Comparison of ENCODE assay signal across 8 mouse cellular contexts in the genomic region with DNA sequence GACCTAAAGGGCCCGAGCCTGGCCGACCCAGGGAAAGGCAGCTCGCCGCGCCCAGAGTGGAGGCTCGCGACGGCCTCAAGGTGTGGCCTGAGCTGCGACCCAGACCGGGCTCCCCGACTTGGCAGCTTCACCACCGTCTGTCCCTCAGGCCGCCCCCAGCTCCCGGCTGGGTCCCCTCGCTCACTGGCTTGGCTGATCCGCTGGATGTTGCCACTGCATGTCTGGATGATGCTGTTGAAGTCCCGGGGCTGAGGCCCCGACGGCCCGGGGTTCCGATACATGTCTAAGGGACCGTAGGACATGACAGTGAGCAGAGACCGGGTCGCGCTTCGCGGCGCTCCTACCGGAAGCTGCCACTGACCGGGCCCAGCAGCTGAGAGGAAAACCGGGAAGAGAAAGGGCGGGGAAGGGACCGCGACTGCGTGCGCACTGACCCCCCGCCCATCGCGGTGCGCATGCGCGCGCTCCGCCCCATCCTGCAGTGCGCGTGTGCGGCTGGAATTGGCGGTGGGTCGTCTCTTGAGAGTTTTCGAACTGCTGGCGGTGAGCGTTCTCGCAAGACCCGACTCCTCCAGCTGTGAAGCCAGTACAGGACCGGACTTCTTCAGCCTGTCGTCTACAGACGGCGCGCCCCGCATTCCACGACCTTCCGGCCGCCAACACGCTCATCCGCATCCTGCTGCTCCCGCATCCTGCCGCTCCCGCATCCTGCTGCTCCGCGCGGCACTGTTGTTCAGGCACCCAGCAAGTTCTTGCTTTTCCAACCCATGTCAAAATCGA. TPM values are rescaled to one million over a fixed set of nuclear protein-coding genes. Genes with fewer than 3 reads are reported as not detected.
DNase-seq lines count a peak whose midpoint lies in the region; ATAC-seq and TF ChIP-seq lines count a peak whose summit lies in the region.

A gene (minus strand): TSS at position 446 of the 780 bp plus-strand sequence.

- peaks cover 31% of the 10 kb centered on the region for H3K36me3 ChIP-seq in G1E (replicated peaks)
- peaks cover 9% of the 10 kb centered on the region for H3K36me3 ChIP-seq in forebrain, postnatal 0 days (ENCODE audit: insufficient read depth)
- H3K36me3 ChIP-seq in lung, embryonic 15.5 days = peaks cover 10% of the 10 kb centered on the region

- H3K27ac ChIP-seq in forebrain, postnatal 0 days (ENCODE audit: low read depth, low read length) = peak within 1 kb of the TSS; percentile 73
- H3K27ac ChIP-seq in lung, embryonic 15.5 days = peak within 1 kb of the TSS; percentile 90

- no peaks in the 10 kb centered on the region for H3K9me3 ChIP-seq in G1E (replicated peaks)
- H3K9me3 ChIP-seq in forebrain, postnatal 0 days (ENCODE audit: low read length) = no peaks in the 10 kb centered on the region
- H3K9me3 ChIP-seq in lung, embryonic 15.5 days = no peaks in the 10 kb centered on the region

- peaks cover 36% of the 10 kb centered on the region for H3K4me1 ChIP-seq in G1E (ENCODE audit: insufficient read depth, low read depth, low read length)
- H3K4me1 ChIP-seq in forebrain, postnatal 0 days (ENCODE audit: insufficient read depth) = peaks cover 10% of the 10 kb centered on the region; the same call in 1 of the 2 replicates
- peaks cover 22% of the 10 kb centered on the region for H3K4me1 ChIP-seq in lung, embryonic 15.5 days

- WGBS in forebrain, postnatal 0 days = 1% methylated on average over 71 of the region's 72 CpGs
- under 1% methylated on average over 72 of the region's 72 CpGs for WGBS in lung, embryonic 15.5 days

- DNase-seq in G1E (ENCODE audit: low spot score) = peak; percentile 86
- peak; percentile 84 to 93 for DNase-seq in cerebellum, adult 18-20 months
- peak; percentile 95 for DNase-seq in forebrain, postnatal 0 days
- DNase-seq in heart, postnatal 4 days = peak; percentile 93
- peak; percentile 80 to 86 for DNase-seq in layer of hippocampus, adult 8-10 months (ENCODE audit: low spot score in 2 of 2)
- peak; percentile 84 for DNase-seq in ovary, adult 18-20 months (ENCODE audit: low spot score)
- DNase-seq in thymus, postnatal 0 days (ENCODE audit: low spot score) = peak; percentile 83

- H3K9ac ChIP-seq in forebrain, postnatal 0 days = peak within 1 kb of the TSS; percentile 82
- peak within 1 kb of the TSS; percentile 97 for H3K9ac ChIP-seq in lung, embryonic 15.5 days

- peak; percentile 45 for ATAC-seq in G1E (ENCODE audit: extremely low read depth, insufficient number of reproducible peaks, low FRiP score, poor library complexity, severe bottlenecking)
- peak; percentile 98 for ATAC-seq in forebrain, postnatal 0 days
- peak; percentile 94 for ATAC-seq in lung, embryonic 15.5 days (ENCODE audit: borderline replicate concordance, extremely low read depth, low FRiP score, low TSS enrichment)

- no peaks in the 10 kb centered on the region for H3K27me3 ChIP-seq in G1E (ENCODE audit: insufficient read depth, low read length)
- no peaks in the 10 kb centered on the region for H3K27me3 ChIP-seq in forebrain, postnatal 0 days (ENCODE audit: insufficient read depth, low read length)
- H3K27me3 ChIP-seq in lung, embryonic 15.5 days = no peaks in the 10 kb centered on the region

- no peak for TF ChIP-seq CTCF in G1E (IDR thresholded peaks at IDR 0.05; ENCODE audit: low read depth, low read length)
- no peak for TF ChIP-seq CTCF in forebrain, postnatal 0 days (IDR thresholded peaks at IDR 0.05; ENCODE audit: low read depth)

- H3K4me3 ChIP-seq in G1E (ENCODE audit: low read depth, low read length) = peak within 1 kb of the TSS; percentile 95
- peak within 1 kb of the TSS; percentile 75 for H3K4me3 ChIP-seq in forebrain, postnatal 0 days (ENCODE audit: low read depth, low read length)
- peak within 1 kb of the TSS; percentile 92 for H3K4me3 ChIP-seq in lung, embryonic 15.5 days

- peak within 1 kb of the TSS; percentile 67 for H3K4me2 ChIP-seq in forebrain, postnatal 0 days (ENCODE audit: low read depth)
- H3K4me2 ChIP-seq in lung, embryonic 15.5 days = peak within 1 kb of the TSS; percentile 84

RNA-seq across cellular contexts. Expression of the gene that starts here (rescaled TPM):
- total RNA-seq in G1E (2014; fragmentation: Nextera tagmentation) = 34.8 and 36.9 TPM in 2 replicates
- 35.2 and 39.6 TPM in 2 replicates for total RNA-seq in G1E (2017)
- 6.6 and 6.7 TPM in 2 replicates for polyA plus RNA-seq in G1E (2012)
- 168 and 180 TPM in 2 replicates for total RNA-seq in forebrain, postnatal 0 days (2014; rRNA removed)
- 163 and 170 TPM in 2 replicates for polyA plus RNA-seq in forebrain, postnatal 0 days (2015; fragmentation: Nextera tagmentation; extraction: Ambion mirVana)
- total RNA-seq in heart, postnatal 4 days (2021) = 10 to 100 TPM; 53.9 to 54.9 TPM
- total RNA-seq in layer of hippocampus, adult 8-10 months (2022) = 100 to 1,000 TPM in 2 of 4 experiments, 10 to 100 TPM in 2; 97.1 to 116 (median 106) TPM
- 62.2 and 64.0 TPM in 2 replicates for polyA plus RNA-seq in lung, embryonic 15.5 days (2015; fragmentation: Nextera tagmentation; extraction: Ambion mirVana)
- polyA plus RNA-seq in thymus, postnatal 0 days (2015; fragmentation: Nextera tagmentation; extraction: Ambion mirVana) = 36.0 and 37.2 TPM in 2 replicates

Comparison
In these comparisons a context has a peak if more than half of its experiments do, and no peak if none do; other contexts are left out.
1. Peak in every context shown above with its lines: DNase-seq, ATAC-seq, H3K4me3 ChIP-seq and H3K27ac ChIP-seq.
2. ATAC-seq: peak in every context shown above with its lines; median percentile 98 in forebrain, postnatal 0 days; 94 in lung, embryonic 15.5 days; 45 in G1E.